Mouse (Mus musculus): ENCODE measurements at regions not wholly inside any gene's neighbourhood (a gene's known extent, or its start where the extent isn't known, plus 50 kb on each side); places are given as distances from the start of the nearest gene placed in this dataset.

GRCm38 (mm10) chr12:54401665-54402064, 198.0 kb upstream of the Egln3 start:
- H3K9ac ChIP-seq (replicated peaks; ENCODE audit: low read length), result no peak overlapping the region
- no peak for DNase-seq (ENCODE audit: low spot score)
- no peak overlapping the region for H3K4me2 ChIP-seq (ENCODE audit: low read depth, low read length)
- ATAC-seq, result no peak
- 16% methylated on average over 1 of the region's 1 CpGs for WGBS
- H3K27me3 ChIP-seq (ENCODE audit: insufficient read depth, low read length), result no peaks in the 10 kb centered on the region
- TF ChIP-seq CTCF (IDR thresholded peaks at IDR 0.05; ENCODE audit: low read depth), result no peak
- H3K4me1 ChIP-seq (ENCODE audit: insufficient read depth, low read length), result no peaks in the 10 kb centered on the region
- no peak overlapping the region for H3K27ac ChIP-seq
- H3K9me3 ChIP-seq (ENCODE audit: low read length), result no peaks in the 10 kb centered on the region
- no peaks in the 10 kb centered on the region for H3K36me3 ChIP-seq (ENCODE audit: insufficient read depth, low read length)
- H3K4me3 ChIP-seq (ENCODE audit: low read length), result no peak overlapping the region

DNA sequence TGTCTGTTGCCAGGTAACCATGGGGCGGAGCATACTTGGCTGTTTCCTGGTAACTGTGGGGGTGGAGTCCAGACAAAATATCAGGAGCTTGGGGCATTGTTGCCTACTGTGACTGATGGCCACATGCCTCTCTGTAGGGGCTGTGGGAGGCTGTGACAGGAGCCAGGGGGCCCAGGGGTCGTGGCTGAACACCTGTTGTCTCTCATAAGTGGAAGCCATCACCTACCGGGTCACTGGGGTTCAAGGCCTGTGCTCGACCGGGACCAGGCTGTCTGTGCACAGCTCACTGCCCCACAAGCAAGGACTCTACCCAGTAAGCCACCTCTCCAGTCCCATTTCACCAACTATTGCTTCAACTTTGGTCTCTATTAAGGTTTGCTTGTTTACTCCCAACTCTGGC, 196.4 kb upstream of the Egln3 start:
- Histone ChIP-seq H3K9me3 (ENCODE audit: low read length) (no peaks in the 10 kb centered on the region), H3K4me1 (ENCODE audit: insufficient read depth, low read length) (no peaks in the 10 kb centered on the region), H3K4me3 (ENCODE audit: low read length) (no peak overlapping the region), H3K4me2 (ENCODE audit: low read depth, low read length) (no peak overlapping the region), H3K27ac (no peak overlapping the region), H3K36me3 (ENCODE audit: insufficient read depth, low read length) (no peaks in the 10 kb centered on the region), H3K9ac (replicated peaks; ENCODE audit: low read length) (no peak overlapping the region), H3K27me3 (ENCODE audit: insufficient read depth, low read length) (no peaks in the 10 kb centered on the region)
- ATAC-seq (no peak), DNase-seq (ENCODE audit: low spot score) (no peak)
- WGBS, result 75% methylated on average over 5 of the region's 5 CpGs
- TF ChIP-seq CTCF (IDR thresholded peaks at IDR 0.05; ENCODE audit: low read depth), result no peak

- no peak overlapping the region for H3K4me3 ChIP-seq (ENCODE audit: low read length)
- no peaks in the 10 kb centered on the region for H3K27me3 ChIP-seq (ENCODE audit: insufficient read depth, low read length)
- H3K36me3 ChIP-seq (ENCODE audit: insufficient read depth, low read length), result no peaks in the 10 kb centered on the region
- H3K9me3 ChIP-seq (ENCODE audit: low read length), result 0 out of 2 replicates have a peak, but pooled peaks cover 2% of the 10 kb centered on the region
- TF ChIP-seq CTCF (IDR thresholded peaks at IDR 0.05; ENCODE audit: low read depth), result no peak
- ATAC-seq, result no peak
- no peak overlapping the region for H3K4me2 ChIP-seq (ENCODE audit: low read depth, low read length)
- H3K4me1 ChIP-seq (ENCODE audit: insufficient read depth, low read length), result no peaks in the 10 kb centered on the region
- no peak overlapping the region for H3K9ac ChIP-seq (replicated peaks; ENCODE audit: low read length)
- no peak overlapping the region for H3K27ac ChIP-seq
- no peak for DNase-seq (ENCODE audit: low spot score)
- 77% methylated on average over 6 of the region's 6 CpGs for WGBS
Measured at GRCm38 (mm10) chr12:54398080-54398479, 194.4 kb upstream of the Egln3 start.

DNA sequence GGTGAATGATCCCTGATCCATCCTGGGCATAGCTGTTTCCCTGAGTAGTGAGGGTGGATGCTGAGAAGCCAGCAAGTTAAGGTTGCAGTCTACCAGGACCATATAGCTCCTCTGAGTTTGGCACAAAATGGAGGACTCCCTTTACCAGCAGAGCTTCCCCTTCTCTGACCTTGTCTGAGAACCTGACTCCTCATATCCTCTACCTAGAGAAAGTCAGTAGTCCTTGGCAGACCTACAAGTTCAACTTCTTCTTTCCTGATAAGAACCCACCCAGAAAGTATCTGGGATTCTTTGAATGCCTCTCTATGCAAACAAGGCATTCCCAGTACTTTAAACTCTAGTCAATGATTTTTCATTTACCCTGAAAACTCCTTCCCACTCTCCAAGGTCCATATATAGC, 193.3 kb upstream of the Egln3 start:
- Histone ChIP-seq H3K4me2 (ENCODE audit: low read depth, low read length) (no peak overlapping the region), H3K4me1 (ENCODE audit: insufficient read depth, low read length) (no peaks in the 10 kb centered on the region), H3K27me3 (ENCODE audit: insufficient read depth, low read length) (no peaks in the 10 kb centered on the region), H3K9ac (replicated peaks; ENCODE audit: low read length) (no peak overlapping the region), H3K36me3 (ENCODE audit: insufficient read depth, low read length) (no peaks in the 10 kb centered on the region), H3K27ac (no peak overlapping the region), H3K9me3 (ENCODE audit: low read length) (0 out of 2 replicates have a peak, but pooled peaks cover 2% of the 10 kb centered on the region), H3K4me3 (ENCODE audit: low read length) (no peak overlapping the region)
- TF ChIP-seq CTCF (IDR thresholded peaks at IDR 0.05; ENCODE audit: low read depth), result no peak
- DNase-seq (ENCODE audit: low spot score), result no peak
- ATAC-seq, result no peak

DNA sequence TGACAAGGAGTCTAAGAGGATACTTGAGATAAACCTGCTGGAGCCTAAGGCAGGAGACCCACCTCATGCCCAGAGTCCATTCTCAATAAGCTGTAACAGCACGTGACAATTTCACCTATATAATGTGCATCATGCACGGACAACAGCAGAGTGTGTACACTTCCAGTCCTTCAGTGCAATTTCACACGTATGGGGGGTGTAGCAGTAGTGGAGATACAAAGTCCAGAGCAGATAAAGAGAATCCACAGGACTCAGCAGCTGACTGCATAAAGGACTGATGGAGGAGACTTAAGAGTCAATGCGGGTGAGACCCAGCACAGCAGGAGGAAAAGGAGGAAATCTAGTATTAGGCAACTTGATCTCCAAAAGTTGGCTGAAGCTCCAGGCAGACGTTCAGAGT, 192.7 kb upstream of the Egln3 start:
- Histone ChIP-seq H3K27me3 (ENCODE audit: insufficient read depth, low read length) (no peaks in the 10 kb centered on the region), H3K9ac (replicated peaks; ENCODE audit: low read length) (no peak overlapping the region), H3K36me3 (ENCODE audit: insufficient read depth, low read length) (no peaks in the 10 kb centered on the region), H3K4me2 (ENCODE audit: low read depth, low read length) (no peak overlapping the region), H3K4me3 (ENCODE audit: low read length) (no peak overlapping the region), H3K9me3 (ENCODE audit: low read length) (0 out of 2 replicates have a peak, but pooled peaks cover 2% of the 10 kb centered on the region), H3K27ac (no peak overlapping the region), H3K4me1 (ENCODE audit: insufficient read depth, low read length) (no peaks in the 10 kb centered on the region)
- ATAC-seq, result no peak
- TF ChIP-seq CTCF (IDR thresholded peaks at IDR 0.05; ENCODE audit: low read depth), result no peak
- WGBS, result 71% methylated on average over 5 of the region's 5 CpGs
- no peak for DNase-seq (ENCODE audit: low spot score)

DNA sequence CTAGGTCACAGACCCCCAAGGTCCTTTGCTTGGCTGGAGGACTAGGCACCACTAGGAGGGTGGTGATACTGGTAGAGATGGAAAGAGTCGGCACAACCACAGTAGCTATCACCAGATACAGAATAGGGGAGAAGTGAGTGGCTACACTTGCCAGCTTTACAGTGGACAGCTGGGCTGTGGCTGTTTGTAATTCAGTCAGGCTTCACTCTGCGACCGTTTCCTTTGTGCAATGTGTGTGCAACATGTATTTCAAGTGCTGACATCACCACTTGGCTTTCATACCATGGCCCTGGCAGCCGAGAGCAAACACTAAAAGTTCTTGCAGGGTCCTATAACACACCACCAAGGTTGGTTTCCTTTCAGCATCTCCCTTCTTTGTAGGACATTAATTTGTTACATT, 181.7 kb upstream of the Egln3 start:
- no peak overlapping the region for H3K4me3 ChIP-seq (ENCODE audit: low read length)
- H3K36me3 ChIP-seq (ENCODE audit: insufficient read depth, low read length), result no peaks in the 10 kb centered on the region
- H3K27ac ChIP-seq, result no peak overlapping the region
- no peak overlapping the region for H3K4me2 ChIP-seq (ENCODE audit: low read depth, low read length)
- WGBS, result 53% methylated on average over 4 of the region's 4 CpGs
- ATAC-seq (peak; percentile 49; the same call in 1 of the 2 replicates), DNase-seq (ENCODE audit: low spot score) (peak; percentile 45)
- no peaks in the 10 kb centered on the region for H3K27me3 ChIP-seq (ENCODE audit: insufficient read depth, low read length)
- H3K4me1 ChIP-seq (ENCODE audit: insufficient read depth, low read length), result no peaks in the 10 kb centered on the region
- no peaks in the 10 kb centered on the region for H3K9me3 ChIP-seq (ENCODE audit: low read length)
- no peak for TF ChIP-seq CTCF (IDR thresholded peaks at IDR 0.05; ENCODE audit: low read depth)
- no peak overlapping the region for H3K9ac ChIP-seq (replicated peaks; ENCODE audit: low read length)

DNA sequence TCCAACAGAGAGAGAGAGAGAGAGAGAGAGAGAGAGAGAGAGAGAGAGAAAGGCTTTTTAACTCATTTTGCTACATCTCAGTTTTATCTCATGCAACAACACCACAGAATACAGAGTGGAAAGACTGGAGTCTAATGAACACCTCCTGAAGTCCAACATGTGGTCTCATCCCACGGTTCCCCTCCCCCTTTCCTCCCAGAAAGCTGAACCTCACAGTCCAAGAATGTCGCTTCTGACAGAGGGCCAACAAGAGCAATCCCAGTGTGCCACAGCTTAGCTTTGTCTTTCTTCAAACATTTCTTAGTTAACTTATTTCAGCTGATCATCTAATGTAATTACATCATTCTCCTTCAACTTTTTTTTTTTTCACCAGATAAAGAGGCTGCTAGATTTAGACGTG, 180.5 kb upstream of the Egln3 start:
- no peak overlapping the region for H3K4me2 ChIP-seq (ENCODE audit: low read depth, low read length)
- 46% methylated on average over 3 of the region's 3 CpGs for WGBS
- no peaks in the 10 kb centered on the region for H3K36me3 ChIP-seq (ENCODE audit: insufficient read depth, low read length)
- H3K27ac ChIP-seq, result no peak overlapping the region
- ATAC-seq (no peak), DNase-seq (ENCODE audit: low spot score) (no peak)
- H3K9ac ChIP-seq (replicated peaks; ENCODE audit: low read length), result no peak overlapping the region
- H3K9me3 ChIP-seq (ENCODE audit: low read length), result no peaks in the 10 kb centered on the region
- TF ChIP-seq CTCF (IDR thresholded peaks at IDR 0.05; ENCODE audit: low read depth), result no peak
- H3K4me1 ChIP-seq (ENCODE audit: insufficient read depth, low read length), result no peaks in the 10 kb centered on the region
- no peak overlapping the region for H3K4me3 ChIP-seq (ENCODE audit: low read length)
- no peaks in the 10 kb centered on the region for H3K27me3 ChIP-seq (ENCODE audit: insufficient read depth, low read length)

All from hindbrain, postnatal 0 days (tissue).